Mouse (Mus musculus): Measurements from ENCODE around the gene Cluap1.

DNA sequence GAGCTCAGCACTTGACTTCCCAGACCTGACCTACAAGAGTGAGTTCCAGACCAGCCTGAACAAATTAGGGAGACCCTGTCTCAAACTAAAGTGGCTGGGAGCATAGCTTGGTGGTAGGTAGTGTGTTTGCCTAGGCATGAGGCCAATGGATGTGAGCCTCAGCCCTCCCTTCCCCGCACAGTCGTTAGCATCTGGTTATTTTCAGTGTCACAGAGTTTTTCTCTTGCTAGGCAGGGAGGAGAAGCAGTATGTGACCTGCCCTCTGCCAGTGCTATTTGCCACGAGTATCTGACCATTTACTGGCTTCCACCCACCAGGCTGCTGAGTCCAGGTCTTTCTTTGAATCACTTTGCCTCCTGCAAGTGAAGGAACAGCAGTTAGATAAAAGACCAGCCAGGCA is 14.9 kb upstream of the Cluap1 start:
- no peak for TF ChIP-seq EP300 (IDR thresholded peaks at IDR 0.05)
- TF ChIP-seq CTCF (IDR thresholded peaks at IDR 0.05), result no peak
